In the genomic region with DNA sequence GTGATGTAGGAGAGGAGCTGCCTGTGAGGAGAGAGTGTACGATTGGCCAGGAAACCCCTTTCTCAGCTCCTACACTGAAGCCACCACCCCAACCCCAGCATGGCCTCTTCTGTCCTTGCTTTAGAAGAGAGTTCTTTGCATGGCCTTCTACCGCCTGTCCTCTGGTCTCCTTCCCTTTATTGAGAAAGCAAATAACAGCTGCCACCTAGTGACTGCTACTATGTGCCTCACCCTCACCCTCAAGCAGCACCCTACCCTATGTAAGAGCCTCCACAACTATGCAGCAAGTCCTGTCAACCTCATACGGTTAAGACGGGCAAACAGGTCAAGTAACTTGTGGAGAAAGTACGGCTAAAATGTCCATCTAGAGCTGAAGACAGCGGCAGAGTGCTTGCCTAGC, we compare ENCODE assay signal across 1 mouse cellular context.
TF ChIP-seq lines count a peak whose summit lies in the region.

No protein-coding gene starts in this region.

TF ChIP-seq in CH12.LX, 34 proteins besides CTCF, POLR2A, EP300 and RAD21 (continued from another document):
- no peak for TF ChIP-seq CHD2 (IDR thresholded peaks at IDR 0.05; ENCODE audit: low read length)
- TF ChIP-seq GABPA (IDR thresholded peaks at IDR 0.05; ENCODE audit: insufficient replicate concordance, low read depth, low read length), result no peak
- no peak for TF ChIP-seq E2F4 (IDR thresholded peaks at IDR 0.05; ENCODE audit: insufficient replicate concordance, low read depth, low read length)
- peak; percentile 31 for TF ChIP-seq SMC3 (IDR thresholded peaks at IDR 0.05; ENCODE audit: low read depth, low read length)
